23 mouse cellular contexts compared by ENCODE assay signal in genomic region chr11:7534590-7534989, GRCm38 (mm10).
"Had no signal": no experiment of that assay in that cellular context is flagged by ENCODE, and none has a peak within 500 bp of the region (broad histone marks: within the 10 kb centered on the region; RNA-seq: fewer than 3 reads in every experiment).

No protein-coding gene starts in this region.

- H3K36me3 ChIP-seq: heart, embryonic 10.5 days; heart, embryonic 12.5 days; hindbrain, embryonic 10.5 days; hindbrain, embryonic 12.5 days; intestine, embryonic 15.5 days; limb, embryonic 13.5 days; limb, embryonic 15.5 days; liver, embryonic 12.5 days had no signal

- H3K4me3 ChIP-seq: gastrocnemius, adult 2 months; heart, embryonic 10.5 days; heart, embryonic 12.5 days; hindbrain, embryonic 10.5 days; hindbrain, embryonic 12.5 days; intestine, embryonic 15.5 days; limb, embryonic 13.5 days; limb, embryonic 15.5 days; liver, embryonic 12.5 days had no signal

- H3K9me3 ChIP-seq: heart, embryonic 10.5 days; intestine, embryonic 15.5 days; limb, embryonic 15.5 days; liver, embryonic 12.5 days had no signal

- H3K4me1 ChIP-seq: heart, embryonic 10.5 days; heart, embryonic 12.5 days; hindbrain, embryonic 10.5 days; hindbrain, embryonic 12.5 days; intestine, embryonic 15.5 days; liver, embryonic 12.5 days had no signal

- H3K27me3 ChIP-seq: heart, embryonic 12.5 days; hindbrain, embryonic 12.5 days; intestine, embryonic 15.5 days; limb, embryonic 13.5 days; limb, embryonic 15.5 days; liver, embryonic 12.5 days had no signal

- H3K27ac ChIP-seq: gastrocnemius, adult 2 months; heart, embryonic 10.5 days; hindbrain, embryonic 10.5 days; hindbrain, embryonic 12.5 days; hindbrain, embryonic 14.5 days; intestine, embryonic 15.5 days; limb, embryonic 13.5 days; limb, embryonic 15.5 days; liver, embryonic 12.5 days; liver, embryonic 14.5 days had no signal

- H3K9ac ChIP-seq: heart, embryonic 12.5 days; hindbrain, embryonic 12.5 days; hindbrain, embryonic 14.5 days; intestine, embryonic 15.5 days; limb, embryonic 13.5 days; limb, embryonic 15.5 days; liver, embryonic 12.5 days; liver, embryonic 14.5 days had no signal

- DNase-seq: gastrocnemius, adult 2 months; gastrocnemius, postnatal 10 days; gastrocnemius, postnatal 25 days; heart, adult 18-20 months; heart, postnatal 10 days; heart, postnatal 4 days; kidney, adult 18-20 months; kidney, adult 8-10 months; kidney, postnatal 10 days; kidney, postnatal 25 days; layer of hippocampus, adult 9-11 months; layer of hippocampus, postnatal 36 days; left cerebral cortex, postnatal 4 days had no signal
